Mouse (Mus musculus) midbrain, embryonic 10.5 days (tissue): Measurements from ENCODE around the gene Desi1. TPM values are rescaled to one million over a fixed set of nuclear protein-coding genes. Genes with fewer than 3 reads are reported as not detected.

ENCODE experiments used
- DNase-seq: peaks from one replicate; pipeline ENCODE4 v3.0.0-alpha.2; 2017; ENCODE audit warnings: low spot score
- H3K27ac ChIP-seq: fragments of 300-500 bp; sonication (generic); replicated peaks from 2 replicates; pipeline ENCODE4 v1.5.1; 2016; ENCODE audit warnings: mild to moderate bottlenecking
- H3K27me3 ChIP-seq: fragments of 300-500 bp; sonication (generic); 2 replicates; pipeline ENCODE4 v1.6.1; 2016; ENCODE audit warnings: low read depth, mild to moderate bottlenecking; ENCODE audit not compliant: poor library complexity, severe bottlenecking
- H3K36me3 ChIP-seq: fragments of 300-500 bp; sonication (generic); 2 replicates; pipeline ENCODE4 v1.6.1; 2016; ENCODE audit warnings: mild to moderate bottlenecking, moderate library complexity
- H3K4me1 ChIP-seq: fragments of 300-500 bp; sonication (generic); 2 replicates; pipeline ENCODE4 v1.6.1; 2016
- H3K4me3 ChIP-seq: fragments of 300-500 bp; sonication (generic); 2 replicates; pipeline ENCODE4 v1.5.1; 2016; ENCODE audit warnings: mild to moderate bottlenecking, moderate library complexity
- H3K9me3 ChIP-seq: fragments of 300-500 bp; sonication (generic); replicated peaks from 2 replicates; pipeline ENCODE4 v1.6.1; 2016; ENCODE audit warnings: mild to moderate bottlenecking
- WGBS: fragments of 180-500 bp; shearing (Covaris S2); methylation state at CpG from one replicate; pipeline ENCODE4 v1.1.7; 2016; 5-methylcytosine and 5-hydroxymethylcytosine counted together
- polyA plus RNA-seq: library from polyadenylated mRNA; unstranded; fragments of >200 nt; fragmentation: Nextera tagmentation; extraction: Ambion mirVana; gene quantifications from 2 replicates; pipeline ENCODE4 v1.2.1, GENCODE M21; 2016

Gene Desi1
- polyA plus RNA-seq, 1 experiment from 2014 or later = 37.7 TPM

DNA sequence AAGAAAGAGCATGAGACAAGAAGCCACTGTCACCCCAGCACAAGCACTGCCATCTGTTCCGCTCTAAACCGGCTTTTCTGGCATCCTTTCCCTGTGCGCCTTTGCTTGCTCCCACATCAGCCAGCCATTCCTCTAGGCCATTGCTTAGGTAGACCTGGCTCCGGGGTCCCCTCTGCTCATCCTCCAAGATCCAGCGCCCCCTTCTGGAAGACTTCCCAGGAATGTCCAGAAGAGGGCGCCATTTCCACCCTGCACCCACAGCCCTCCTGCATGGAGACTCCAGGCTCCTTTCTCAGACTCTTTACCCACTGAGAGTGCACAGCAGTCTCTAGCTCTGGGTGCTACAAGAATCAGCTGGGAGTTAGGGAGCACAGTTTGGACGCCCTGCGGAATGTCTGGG lies 77.2 kb downstream of the Desi1 start:
- Histone ChIP-seq H3K27ac (no peak overlapping the region), H3K4me1 (peaks cover 24% of the 10 kb centered on the region), H3K36me3 (peaks cover 37% of the 10 kb centered on the region), H3K27me3 (no peaks in the 10 kb centered on the region), H3K9me3 (no peaks in the 10 kb centered on the region), H3K4me3 (no peak overlapping the region)
- DNase-seq = peak; percentile 50
- 54% methylated on average over 8 of the region's 8 CpGs for WGBS

DNA sequence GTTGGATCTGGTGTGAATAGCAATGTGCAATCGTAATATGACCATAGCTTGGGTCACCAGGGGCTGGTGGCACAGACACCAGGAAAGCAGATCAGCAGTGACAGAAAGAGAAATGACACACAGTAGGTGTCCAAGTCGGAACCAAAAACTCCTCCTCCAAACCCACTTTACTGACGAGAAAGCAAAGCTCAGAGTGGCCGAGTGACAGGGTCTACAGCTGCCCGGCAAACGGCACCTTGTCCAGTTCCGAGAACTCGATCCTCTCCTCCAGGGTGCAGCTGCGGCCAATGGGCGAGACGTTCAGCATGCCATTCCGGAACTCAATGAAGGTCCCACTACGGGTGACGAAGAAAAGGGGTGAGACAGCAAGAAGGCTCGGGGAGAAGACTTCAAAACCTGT lies 78.2 kb downstream of the Desi1 start:
- Histone ChIP-seq H3K27me3 (no peaks in the 10 kb centered on the region), H3K36me3 (peaks cover 46% of the 10 kb centered on the region), H3K27ac (no peak overlapping the region), H3K9me3 (no peaks in the 10 kb centered on the region), H3K4me1 (peaks cover 16% of the 10 kb centered on the region), H3K4me3 (no peak overlapping the region)
- DNase-seq = no peak
- 92% methylated on average over 15 of the region's 15 CpGs for WGBS

DNA sequence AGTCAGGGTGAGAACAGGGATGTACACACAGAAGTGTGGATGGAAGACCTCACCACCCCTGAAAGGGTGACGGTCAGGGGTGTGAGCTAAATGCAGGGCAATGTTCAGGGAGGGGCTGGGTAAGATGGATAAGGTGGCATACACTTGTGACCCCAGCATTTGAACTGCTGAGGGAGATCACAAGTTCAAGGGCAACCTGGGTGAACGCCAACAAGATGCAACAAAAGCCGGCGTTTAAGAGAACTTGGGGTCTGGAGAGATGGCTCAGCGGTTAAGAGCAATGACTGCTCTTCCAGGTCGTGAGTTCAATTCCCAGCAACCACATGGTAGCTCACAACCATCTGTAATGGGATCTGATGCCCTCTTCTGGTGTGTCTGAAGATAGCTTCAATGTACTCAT lies 78.9 kb downstream of the Desi1 start:
- DNase-seq = no peak
- 94% methylated on average over 6 of the region's 6 CpGs for WGBS
- Histone ChIP-seq H3K4me3 (no peak overlapping the region), H3K36me3 (peaks cover 46% of the 10 kb centered on the region), H3K4me1 (peaks cover 9% of the 10 kb centered on the region), H3K27ac (no peak overlapping the region), H3K27me3 (no peaks in the 10 kb centered on the region), H3K9me3 (no peaks in the 10 kb centered on the region)

DNA sequence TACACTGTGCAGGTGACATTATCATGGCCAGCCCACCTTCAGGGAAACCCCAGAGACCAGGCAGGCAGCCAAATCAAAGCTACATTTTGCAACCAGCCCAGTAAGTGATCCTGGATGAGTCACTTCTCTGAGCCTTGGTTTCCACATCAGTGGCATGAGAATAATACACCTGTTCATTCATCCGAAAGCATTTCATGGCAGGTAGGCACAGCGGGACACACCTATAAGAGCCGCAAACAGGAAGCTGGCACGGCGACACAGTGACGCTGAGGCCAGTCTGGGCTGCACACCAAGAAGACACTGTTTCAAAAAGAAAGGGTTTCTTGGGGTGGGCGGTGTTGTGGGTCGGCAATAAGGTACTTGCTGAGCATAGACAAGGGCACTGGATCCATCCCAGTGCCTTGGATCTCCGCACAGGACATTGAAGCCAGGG lies 79.5 kb downstream of the Desi1 start:
- Histone ChIP-seq H3K27me3 (no peaks in the 10 kb centered on the region), H3K36me3 (peaks cover 46% of the 10 kb centered on the region), H3K4me1 (peaks cover 3% of the 10 kb centered on the region; the same call in 1 of the 2 replicates), H3K9me3 (no peaks in the 10 kb centered on the region), H3K4me3 (no peak overlapping the region), H3K27ac (no peak overlapping the region)
- WGBS = 96% methylated on average over 9 of the region's 9 CpGs
- DNase-seq = no peak

DNA sequence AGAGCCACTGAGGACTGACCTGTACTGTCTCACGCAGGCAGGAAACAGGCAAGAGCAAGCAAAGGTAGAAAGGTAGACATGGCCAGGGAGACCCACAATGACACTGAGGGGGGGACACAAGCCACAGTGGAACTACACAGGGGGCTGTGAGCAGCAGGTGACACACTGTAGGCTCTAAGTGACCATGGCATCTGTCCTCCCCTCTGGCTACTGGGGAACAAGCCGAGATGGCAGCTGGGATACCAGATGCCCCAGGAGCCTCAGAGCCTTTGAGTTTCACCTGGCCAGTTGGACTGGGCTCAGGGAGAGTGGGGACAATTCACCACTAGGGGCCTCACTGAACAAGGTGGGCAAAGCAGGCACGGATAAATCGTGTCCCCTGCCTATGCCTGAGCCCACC lies 81.4 kb downstream of the Desi1 start:
- Histone ChIP-seq H3K27ac (no peak overlapping the region), H3K27me3 (no peaks in the 10 kb centered on the region), H3K4me1 (peaks cover 10% of the 10 kb centered on the region), H3K9me3 (no peaks in the 10 kb centered on the region), H3K4me3 (no peak overlapping the region), H3K36me3 (peaks cover 46% of the 10 kb centered on the region)
- no peak for DNase-seq
- 82% methylated on average over 4 of the region's 4 CpGs for WGBS

GRCm38 (mm10) chr15:81951159-81951558 lies 82.5 kb downstream of the Desi1 start:
- 87% methylated on average over 9 of the region's 9 CpGs for WGBS
- Histone ChIP-seq H3K9me3 (no peaks in the 10 kb centered on the region), H3K4me3 (no peak overlapping the region), H3K4me1 (peaks cover 10% of the 10 kb centered on the region), H3K27ac (no peak overlapping the region), H3K27me3 (no peaks in the 10 kb centered on the region), H3K36me3 (peaks cover 51% of the 10 kb centered on the region)
- no peak for DNase-seq

DNA sequence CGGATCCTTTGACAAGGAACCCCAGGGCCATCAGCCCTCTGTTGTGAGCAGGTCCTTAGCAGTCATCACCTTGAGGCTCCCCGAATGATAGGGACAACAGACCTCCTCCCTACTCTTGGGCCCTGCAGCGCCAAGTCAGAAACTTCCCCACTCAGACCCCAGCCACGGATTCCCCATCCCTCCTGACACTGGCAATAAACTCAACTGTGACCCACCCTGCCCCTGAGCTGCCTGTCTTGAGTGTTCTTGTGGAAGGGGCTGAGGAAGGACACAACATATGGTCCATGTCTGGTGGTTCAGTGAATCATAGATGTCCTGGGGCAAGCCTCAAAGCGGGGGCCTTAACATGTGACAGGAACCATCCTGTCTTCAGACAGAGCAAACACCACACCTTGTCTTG lies 82.9 kb downstream of the Desi1 start:
- Histone ChIP-seq H3K27me3 (no peaks in the 10 kb centered on the region), H3K36me3 (peaks cover 48% of the 10 kb centered on the region), H3K27ac (no peak overlapping the region), H3K9me3 (no peaks in the 10 kb centered on the region), H3K4me1 (peaks cover 10% of the 10 kb centered on the region), H3K4me3 (no peak overlapping the region)
- 85% methylated on average over 5 of the region's 5 CpGs for WGBS
- DNase-seq = no peak

GRCm38 (mm10) chr15:81949476-81950131 lies 84.1 kb downstream of the Desi1 start:
- Histone ChIP-seq H3K27ac (no peak overlapping the region), H3K9me3 (no peaks in the 10 kb centered on the region), H3K27me3 (no peaks in the 10 kb centered on the region), H3K36me3 (peaks cover 39% of the 10 kb centered on the region), H3K4me3 (no peak overlapping the region), H3K4me1 (peaks cover 10% of the 10 kb centered on the region)
- DNase-seq = no peak
- WGBS = 75% methylated on average over 11 of the region's 11 CpGs

- Histone ChIP-seq H3K4me1 (peaks cover 11% of the 10 kb centered on the region), H3K36me3 (peaks cover 33% of the 10 kb centered on the region), H3K4me3 (no peak overlapping the region), H3K27ac (peak overlapping the region; percentile 23; the same call in 1 of the 2 replicates), H3K27me3 (no peaks in the 10 kb centered on the region), H3K9me3 (no peaks in the 10 kb centered on the region)
- DNase-seq = no peak
- WGBS = 86% methylated on average over 10 of the region's 10 CpGs
Observed at GRCm38 (mm10) chr15:81949076-81949475, 84.6 kb downstream of the Desi1 start.

DNA sequence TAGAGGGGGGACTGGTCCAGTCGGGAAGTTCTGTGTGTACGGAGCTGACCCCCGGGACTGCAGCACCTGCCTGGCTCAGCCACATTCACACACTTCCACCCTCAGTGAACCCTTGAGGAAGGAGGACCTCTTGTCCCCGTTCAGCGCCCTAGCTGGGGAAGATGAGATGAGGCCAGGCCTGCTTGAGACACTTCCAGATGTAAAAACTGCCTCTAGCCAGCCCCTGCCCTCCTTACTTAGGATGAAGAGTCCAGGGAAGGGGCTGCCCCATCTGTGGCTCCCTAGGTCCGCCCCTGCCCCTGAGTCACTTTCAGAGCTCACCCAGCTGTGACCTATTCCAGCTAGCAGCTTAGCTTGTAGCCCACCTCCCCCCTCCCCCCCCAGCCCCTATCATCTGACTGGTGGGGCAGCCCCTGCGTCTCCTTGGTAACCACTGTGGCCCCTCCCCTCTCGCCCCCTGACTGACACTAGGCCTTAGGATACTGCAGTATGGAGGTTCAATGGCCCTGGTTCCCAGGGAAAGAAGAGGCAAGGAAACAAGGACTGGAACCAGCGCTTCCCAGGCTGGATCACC lies 90.4 kb downstream of the Desi1 start:
- Histone ChIP-seq H3K9me3 (no peaks in the 10 kb centered on the region), H3K36me3 (peaks cover 8% of the 10 kb centered on the region), H3K4me1 (peaks cover 37% of the 10 kb centered on the region), H3K27ac (peak overlapping the region; percentile 86), H3K27me3 (peaks cover 1% of the 10 kb centered on the region; the same call in 1 of the 2 replicates), H3K4me3 (peak overlapping the region; percentile 37)
- 11% methylated on average over 9 of the region's 9 CpGs for WGBS
- DNase-seq = peak; percentile 89

Other genes starting within 250 kb of the Desi1 start
- 15.7 and 19.0 TPM in 2 replicates for gene Tef, start 231.4 kb downstream of the Desi1 start, polyA plus RNA-seq
- 17.7 and 19.6 TPM in 2 replicates for gene Tob2, start 175.1 kb downstream of the Desi1 start, polyA plus RNA-seq
- 224 and 252 TPM in 2 replicates for gene Phf5a, start 162.0 kb downstream of the Desi1 start, polyA plus RNA-seq
- gene Aco2, start 161.6 kb downstream of the Desi1 start, polyA plus RNA-seq = 152 and 163 TPM in 2 replicates
- gene Polr3h, start 107.6 kb downstream of the Desi1 start, polyA plus RNA-seq = 76.2 and 80.8 TPM in 2 replicates
- gene Csdc2, start 97.1 kb downstream of the Desi1 start, polyA plus RNA-seq = 13.8 and 20.6 TPM in 2 replicates
- 31.9 and 34.9 TPM in 2 replicates for gene Pmm1, start 72.9 kb downstream of the Desi1 start, polyA plus RNA-seq
- not detected in 2 replicates for gene 1700029P11Rik, start 53.3 kb downstream of the Desi1 start, polyA plus RNA-seq
- 68.6 and 75.1 TPM in 2 replicates for gene Xrcc6, start 46.0 kb downstream of the Desi1 start, polyA plus RNA-seq
- gene Snu13, start 13.7 kb upstream of the Desi1 start, polyA plus RNA-seq = 323 and 376 TPM in 2 replicates
- gene 4930407I10Rik, start 25.3 kb upstream of the Desi1 start, polyA plus RNA-seq = not detected in 2 replicates
- 0.10 TPM in 1 of 2 replicates, not detected in the other for gene Mei1, start 36.1 kb upstream of the Desi1 start, polyA plus RNA-seq
- 23.0 and 25.6 TPM in 2 replicates for gene Ccdc134, start 94.1 kb upstream of the Desi1 start, polyA plus RNA-seq
- gene Srebf2, start 113.3 kb upstream of the Desi1 start, polyA plus RNA-seq = 214 and 239 TPM in 2 replicates
- gene Shisa8, start 179.0 kb upstream of the Desi1 start, polyA plus RNA-seq = 0.16 and 0.52 TPM in 2 replicates
- gene Tnfrsf13c, start 190.5 kb upstream of the Desi1 start, polyA plus RNA-seq = 0.07 TPM in 1 of 2 replicates, not detected in the other
- 94.9 and 102 TPM in 2 replicates for gene Cenpm, start 210.9 kb upstream of the Desi1 start, polyA plus RNA-seq
- gene 1500009C09Rik, start 218.5 kb upstream of the Desi1 start, polyA plus RNA-seq = 0.15 and 0.36 TPM in 2 replicates
- 83.4 and 109 TPM in 2 replicates for gene Sept3, start 241.0 kb upstream of the Desi1 start, polyA plus RNA-seq